Mouse (Mus musculus): ENCODE results near the gene Ptms. TPM values are rescaled to one million over a fixed set of nuclear protein-coding genes. Genes with fewer than 3 reads are reported as not detected.

The Ptms gene
- 4.5 TPM for polyA plus RNA-seq (2017; shearing (Covaris generic))

GRCm38 (mm10) chr6:124919695-124920317 lies at the start of gene Ptms:
Ptms (minus strand) TSS chr6:124920103.

GRCm38 (mm10) chr6:124965088-124965719 lies 45.3 kb upstream of the Ptms start, which contains the start of gene Cops7a:
Cops7a (minus strand) TSS chr6:124965538.

GRCm38 (mm10) chr6:124930754-124931524 lies 11.0 kb upstream of the Ptms start, which contains the start of gene Mlf2:
Mlf2 (plus strand) TSS chr6:124931386.

GRCm38 (mm10) chr6:124911533-124912218 lies 8.2 kb downstream of the Ptms start, which contains the start of gene Lag3:
Lag3 (minus strand) TSS chr6:124911705.

GRCm38 (mm10) chr6:124887986-124888385 lies 31.9 kb downstream of the Ptms start, which contains the start of gene Cd4:
Cd4 (minus strand) TSS chr6:124888221.

Other genes with a start within 250 kb of the Ptms start
- gene Emg1, start 207.9 kb downstream of the Ptms start, polyA plus RNA-seq (2017; shearing (Covaris generic)) = 304 TPM
- gene Phb2, start 207.8 kb downstream of the Ptms start, polyA plus RNA-seq (2017; shearing (Covaris generic)) = 134 TPM
- gene Ptpn6, start 181.4 kb downstream of the Ptms start, polyA plus RNA-seq (2017; shearing (Covaris generic)) = 292 TPM
- 328 TPM for gene Grcc10, start 178.7 kb downstream of the Ptms start, polyA plus RNA-seq (2017; shearing (Covaris generic))
- gene Gm45234, start 164.1 kb downstream of the Ptms start, polyA plus RNA-seq (2017; shearing (Covaris generic)) = not detected
- gene Atn1, start 163.6 kb downstream of the Ptms start, polyA plus RNA-seq (2017; shearing (Covaris generic)) = 15.0 TPM
- 2.6 TPM for gene Eno2, start 150.4 kb downstream of the Ptms start, polyA plus RNA-seq (2017; shearing (Covaris generic))
- gene Lrrc23, start 140.4 kb downstream of the Ptms start, polyA plus RNA-seq (2017; shearing (Covaris generic)) = 6.4 TPM
- gene Spsb2, start 111.4 kb downstream of the Ptms start, polyA plus RNA-seq (2017; shearing (Covaris generic)) = 1.8 TPM
- gene Tpi1, start 105.8 kb downstream of the Ptms start, polyA plus RNA-seq (2017; shearing (Covaris generic)) = 98.4 TPM
- gene Usp5, start 90.6 kb downstream of the Ptms start, polyA plus RNA-seq (2017; shearing (Covaris generic)) = 69.2 TPM
- gene Cdca3, start 90.6 kb downstream of the Ptms start, polyA plus RNA-seq (2017; shearing (Covaris generic)) = 3.2 TPM
- gene Gnb3, start 79.8 kb downstream of the Ptms start, polyA plus RNA-seq (2017; shearing (Covaris generic)) = not detected
- not detected for gene P3h3, start 62.4 kb downstream of the Ptms start, polyA plus RNA-seq (2017; shearing (Covaris generic))
- not detected for gene Gpr162, start 56.1 kb downstream of the Ptms start, polyA plus RNA-seq (2017; shearing (Covaris generic))
- 584 TPM for gene Cd4, start 31.9 kb downstream of the Ptms start, polyA plus RNA-seq (2017; shearing (Covaris generic))
- gene Lag3, start 8.4 kb downstream of the Ptms start, polyA plus RNA-seq (2017; shearing (Covaris generic)) = not detected
- 126 TPM for gene Mlf2, start 11.3 kb upstream of the Ptms start, polyA plus RNA-seq (2017; shearing (Covaris generic))
- gene Cops7a, start 45.4 kb upstream of the Ptms start, polyA plus RNA-seq (2017; shearing (Covaris generic)) = 38.9 TPM
- not detected for gene Pianp, start 76.6 kb upstream of the Ptms start, polyA plus RNA-seq (2017; shearing (Covaris generic))
- gene Zfp384, start 89.0 kb upstream of the Ptms start, polyA plus RNA-seq (2017; shearing (Covaris generic)) = 55.9 TPM
- gene Ing4, start 119.7 kb upstream of the Ptms start, polyA plus RNA-seq (2017; shearing (Covaris generic)) = 49.3 TPM
- gene Acrbp, start 129.6 kb upstream of the Ptms start, polyA plus RNA-seq (2017; shearing (Covaris generic)) = 7.8 TPM
- gene Lpar5, start 147.8 kb upstream of the Ptms start, polyA plus RNA-seq (2017; shearing (Covaris generic)) = 7.1 TPM
- 37.9 TPM for gene Chd4, start 175.9 kb upstream of the Ptms start, polyA plus RNA-seq (2017; shearing (Covaris generic))
- gene Nop2, start 211.8 kb upstream of the Ptms start, polyA plus RNA-seq (2017; shearing (Covaris generic)) = 36.2 TPM
- 16.8 TPM for gene Iffo1, start 225.1 kb upstream of the Ptms start, polyA plus RNA-seq (2017; shearing (Covaris generic))
- gene Gapdh, start 246.4 kb upstream of the Ptms start, polyA plus RNA-seq (2017; shearing (Covaris generic)) = 339 TPM